Mouse (Mus musculus): Measurements from ENCODE around the gene Gm4846.
"Not testable (repeated sequence)": the region's sequence is repeated elsewhere in the genome, so short reads cannot be mapped to it uniquely, and the experiment has no call there.

The Gm4846 gene

DNA sequence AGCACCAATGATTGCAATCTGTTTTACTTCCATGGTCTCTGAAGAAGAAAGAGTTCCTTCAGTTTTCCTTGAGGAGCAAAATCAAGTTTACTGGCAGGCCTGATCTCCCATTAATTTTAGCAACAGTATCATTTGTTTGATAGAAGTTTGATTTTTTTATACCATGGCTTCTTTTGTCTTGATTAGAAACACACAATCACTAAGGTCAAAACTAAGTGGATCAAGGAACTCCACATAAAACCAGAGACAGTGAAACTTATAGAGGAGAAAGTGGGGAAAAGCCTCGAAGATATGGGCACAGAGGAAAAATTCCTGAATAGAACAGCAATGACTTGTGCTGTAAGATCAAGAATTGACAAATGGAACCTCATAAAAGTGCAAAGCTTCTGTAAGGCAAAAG lies at the start of gene Gm4846:
Gene Gm4846 (minus strand): TSS at position 101 of the 400 bp plus-strand sequence.
- not testable (repeated sequence) for DNase-seq (ENCODE audit: low spot score)

- not testable (repeated sequence) for DNase-seq (ENCODE audit: low spot score)
Measured at GRCm38 (mm10) chr1:166531521-166531920, 34.1 kb upstream of the Gm4846 start.

DNA sequence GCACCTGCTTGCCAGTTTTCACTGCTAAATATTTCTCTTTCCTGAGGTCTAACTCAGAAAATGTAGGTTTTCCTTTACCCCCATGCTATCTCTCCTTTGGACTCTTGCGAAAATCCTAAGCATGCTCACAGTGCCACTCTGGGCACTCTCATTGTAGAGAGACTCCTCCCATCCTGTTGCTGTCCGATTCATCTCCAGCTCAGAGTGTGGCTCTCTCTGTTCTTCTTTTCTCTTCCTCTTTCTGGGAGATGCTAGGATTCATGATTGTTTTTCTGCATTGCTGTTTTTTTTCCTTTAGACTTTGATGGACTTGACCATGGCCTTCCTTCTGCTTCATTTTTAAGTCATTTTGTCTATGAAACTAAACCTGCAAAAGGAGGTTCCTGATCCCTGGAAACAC lies 27.3 kb upstream of the Gm4846 start:
- DNase-seq (ENCODE audit: low spot score): not testable (repeated sequence)

DNA sequence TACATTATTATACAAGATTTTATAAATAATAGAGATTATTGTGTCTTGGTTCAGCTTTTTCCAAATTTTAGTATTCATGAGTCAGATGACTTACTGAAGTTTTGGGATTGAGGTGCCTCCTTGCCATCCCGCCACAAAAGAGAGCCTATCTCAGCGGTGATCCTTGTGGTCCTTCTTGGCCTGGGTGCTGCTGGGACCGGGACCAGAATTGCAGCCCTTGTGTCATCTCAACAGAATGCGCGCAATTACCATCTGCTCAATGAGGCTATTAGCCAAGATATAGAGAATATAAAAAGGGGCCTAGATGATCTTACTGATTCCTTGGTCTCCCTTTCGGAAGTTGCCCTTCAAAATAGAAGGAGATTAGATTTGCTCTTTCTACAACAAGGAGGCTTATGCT lies 22.2 kb upstream of the Gm4846 start:
- DNase-seq (ENCODE audit: low spot score): not testable (repeated sequence)

DNA sequence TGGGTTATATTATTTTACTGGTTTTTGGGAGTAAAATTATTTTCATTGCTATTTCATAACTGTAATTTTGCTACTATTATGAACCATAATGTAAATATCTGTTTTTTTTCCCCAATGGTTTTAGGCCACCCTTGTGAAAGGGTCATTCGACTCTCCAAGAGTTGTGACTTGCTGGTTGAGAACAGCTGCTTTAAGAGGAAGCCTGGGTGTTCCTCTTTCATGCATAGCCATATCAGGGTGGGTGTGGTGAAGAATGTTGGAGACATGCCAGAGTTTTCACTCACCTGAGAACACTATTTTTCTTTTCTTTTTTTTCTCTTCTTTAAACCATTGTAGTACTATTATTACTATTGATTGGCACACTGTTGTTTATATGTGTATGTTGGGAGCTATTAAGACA lies 19.2 kb upstream of the Gm4846 start:
- DNase-seq (ENCODE audit: low spot score): no peak

GRCm38 (mm10) chr1:166504206-166504605 lies 6.8 kb upstream of the Gm4846 start:
- DNase-seq (ENCODE audit: low spot score): not testable (repeated sequence)

- DNase-seq (ENCODE audit: low spot score): no peak
Measured at GRCm38 (mm10) chr1:166479503-166479902, 17.9 kb downstream of the Gm4846 start.

DNA sequence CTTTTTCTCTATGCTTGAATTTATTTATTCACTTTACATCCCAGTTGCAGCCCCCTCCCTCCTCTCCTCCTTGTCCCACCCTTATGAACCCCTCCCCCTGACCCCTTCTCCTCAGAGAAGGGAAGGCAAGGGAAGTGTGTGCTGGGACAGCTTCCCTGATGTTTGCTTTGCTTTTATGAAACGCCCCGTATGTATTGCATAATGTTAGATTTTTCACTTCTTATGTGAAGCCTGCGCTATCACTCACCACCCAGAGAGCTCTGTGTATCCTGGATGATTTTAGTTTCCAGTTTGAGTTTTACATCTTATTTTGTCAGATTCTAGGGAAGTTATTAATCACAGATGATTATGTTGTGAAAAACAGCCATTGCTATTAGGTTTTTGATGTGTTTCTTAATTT lies 30.2 kb downstream of the Gm4846 start:
- no peak for DNase-seq (ENCODE audit: low spot score)

DNA sequence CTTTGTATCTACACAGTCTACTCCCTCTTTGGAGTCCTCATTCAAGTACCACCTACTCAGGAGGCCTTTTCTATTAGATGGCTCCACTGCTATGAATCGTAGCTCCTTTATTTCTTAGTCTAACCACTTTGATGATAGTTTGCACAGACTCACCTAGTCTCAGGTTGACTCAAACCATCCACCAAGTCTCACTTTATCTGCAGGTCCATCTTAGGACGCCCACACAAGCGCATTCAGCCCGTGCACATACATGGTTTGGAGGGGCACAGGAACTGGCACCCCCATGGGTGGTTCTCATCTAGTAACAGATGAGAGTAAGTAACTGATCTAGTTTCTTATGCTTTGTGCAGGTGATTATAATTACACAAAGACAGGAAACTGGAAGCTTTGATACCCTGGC lies 34.8 kb downstream of the Gm4846 start:
- no peak for DNase-seq (ENCODE audit: low spot score)

DNA sequence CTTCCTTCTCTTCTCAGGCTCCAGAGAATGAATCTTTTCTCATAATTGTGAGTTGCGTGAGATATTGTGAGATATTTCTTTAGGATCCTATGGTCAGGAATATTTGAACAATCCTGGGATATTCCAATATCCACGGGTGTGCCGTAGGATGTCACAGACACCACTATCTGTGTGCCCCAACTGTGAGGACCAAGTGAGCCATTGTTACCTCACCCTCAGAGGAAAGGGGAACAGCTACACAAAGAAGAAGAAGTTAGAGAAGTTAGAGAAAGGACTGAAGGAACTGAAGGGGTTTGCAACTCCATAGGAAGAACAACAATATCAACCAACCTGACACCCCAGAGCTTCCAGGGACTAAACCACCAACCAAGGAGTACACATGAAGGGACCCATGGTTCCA lies 55.4 kb downstream of the Gm4846 start:
- DNase-seq (ENCODE audit: low spot score): no peak

- no peak for DNase-seq (ENCODE audit: low spot score)
Measured at GRCm38 (mm10) chr1:166439426-166439825, 58.0 kb downstream of the Gm4846 start.

Measured in ovary, postnatal 10 days (tissue).